Mouse (Mus musculus): ENCODE data around the gene Srgn.

Gene Srgn

DNA sequence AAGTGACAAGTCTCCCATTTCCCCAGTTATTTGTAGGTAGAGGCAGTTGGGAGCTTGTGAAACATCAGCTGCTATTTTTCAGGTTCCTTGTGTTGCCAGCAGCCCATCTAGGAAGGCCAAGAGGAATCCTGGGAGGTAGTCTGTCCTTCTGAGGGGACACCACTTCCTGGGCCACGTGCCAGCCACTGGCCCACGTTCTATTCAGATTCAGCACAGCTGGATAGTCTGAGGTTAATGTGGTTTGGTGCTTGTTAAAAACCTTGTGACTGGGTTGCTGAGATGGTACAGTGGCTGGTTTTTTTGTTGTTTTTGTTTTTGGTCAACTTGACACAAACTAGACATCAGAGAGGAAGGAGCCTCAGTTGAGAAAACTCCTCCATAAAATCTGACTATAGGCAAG lies 5.6 kb upstream of the Srgn start:
- in situ Hi-C loops (cut with MboI; ENCODE audit: low pct_unique_long_range_greater_than_20kb in 1 of 2, low sequenced_read_pairs in 2 of 2, unreplicated experiment in 1 of 2): no loop called here

DNA sequence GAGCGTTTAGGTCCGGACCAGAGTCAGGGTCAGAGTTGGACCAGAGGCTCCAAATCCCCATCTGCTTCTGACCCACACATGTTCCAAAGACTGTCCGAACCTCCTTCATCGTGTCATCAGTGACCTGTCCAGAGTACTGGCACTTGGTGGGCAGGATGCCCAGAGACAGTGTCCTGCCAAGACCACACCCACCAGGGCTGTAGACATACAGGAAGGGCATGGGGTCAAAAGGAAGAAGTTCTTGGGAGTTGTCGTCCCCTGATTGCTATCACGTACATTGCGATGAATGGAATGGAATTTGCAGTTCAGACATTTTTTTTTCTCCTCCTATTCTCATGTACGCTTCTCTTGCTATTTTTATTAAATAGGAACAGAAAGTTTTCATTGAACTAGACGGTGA lies 2.9 kb upstream of the Srgn start:
- in situ Hi-C loops (cut with MboI; ENCODE audit: low pct_unique_long_range_greater_than_20kb in 1 of 2, low sequenced_read_pairs in 2 of 2, unreplicated experiment in 1 of 2): no loop called here

DNA sequence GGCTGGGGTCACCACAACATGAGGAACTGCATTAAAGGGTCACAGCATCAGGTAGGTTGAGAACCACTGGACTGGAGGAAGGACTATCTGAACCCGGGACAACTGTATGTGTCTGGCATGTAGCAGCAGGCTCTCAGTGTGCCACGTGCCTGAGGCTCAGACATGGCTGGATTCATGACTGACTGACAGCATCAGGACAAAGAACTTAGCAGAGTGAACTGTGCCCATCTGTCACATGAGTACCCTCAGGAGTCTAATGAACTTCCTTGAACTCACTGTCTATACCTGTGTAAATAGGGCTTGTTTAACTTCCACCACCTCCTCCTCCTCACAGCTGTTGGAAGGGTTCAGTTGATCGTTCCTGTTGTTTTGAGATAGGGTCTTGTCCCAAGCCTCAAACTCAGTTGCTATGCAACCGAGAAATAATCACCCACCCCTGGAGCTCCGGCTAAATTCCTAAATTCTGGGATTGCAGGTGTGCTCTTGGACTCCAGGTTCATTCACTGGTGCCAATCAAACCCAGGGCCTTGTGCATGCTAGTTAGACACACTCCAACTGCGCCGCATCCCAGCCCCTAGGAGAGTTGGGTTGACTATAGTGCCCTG lies 4.8 kb downstream of the Srgn start:
- in situ Hi-C loops (cut with MboI; ENCODE audit: low pct_unique_long_range_greater_than_20kb in 1 of 2, low sequenced_read_pairs in 2 of 2, unreplicated experiment in 1 of 2): no loop called here

DNA sequence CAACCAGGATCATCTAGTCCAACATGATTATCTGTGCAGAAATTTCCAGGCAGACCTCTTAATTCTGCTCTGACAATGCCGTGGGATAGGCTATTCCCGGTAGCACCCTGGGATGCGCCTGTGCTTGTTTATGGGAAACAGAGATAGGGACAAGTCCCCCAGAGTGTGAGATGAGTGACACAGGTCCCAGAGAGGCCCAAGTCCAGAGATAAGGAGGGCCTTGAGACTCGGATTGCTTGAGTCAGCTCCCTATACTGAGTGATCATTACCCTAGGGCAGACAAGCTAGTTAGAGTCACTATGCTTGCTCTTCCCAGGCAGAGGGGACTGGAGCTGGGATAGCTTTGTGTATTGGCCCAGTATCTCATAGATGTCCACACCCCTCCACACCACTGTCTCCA lies 5.5 kb downstream of the Srgn start:
- in situ Hi-C loops (cut with MboI; ENCODE audit: low pct_unique_long_range_greater_than_20kb in 1 of 2, low sequenced_read_pairs in 2 of 2, unreplicated experiment in 1 of 2): no loop called here

DNA sequence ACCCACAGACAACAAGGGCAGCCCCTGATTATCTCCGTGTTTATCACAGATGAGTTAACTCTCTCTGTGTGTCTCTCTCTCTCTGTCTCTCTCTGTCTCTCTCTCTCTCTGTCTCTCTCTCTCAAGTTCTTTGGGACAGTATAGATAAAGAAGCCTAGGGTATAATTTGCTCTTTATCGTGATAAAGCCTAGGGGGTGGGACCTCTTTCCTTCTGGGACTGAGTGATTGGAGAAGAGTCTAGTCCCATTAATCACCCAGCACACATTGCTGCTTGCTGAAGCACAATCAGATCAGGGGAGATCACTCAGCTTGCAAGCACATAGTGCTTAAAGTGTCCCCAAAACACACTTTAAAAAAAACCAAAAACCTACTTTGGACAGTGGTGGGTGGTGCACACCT lies 6.3 kb downstream of the Srgn start:
- in situ Hi-C loops (cut with MboI; ENCODE audit: low pct_unique_long_range_greater_than_20kb in 1 of 2, low sequenced_read_pairs in 2 of 2, unreplicated experiment in 1 of 2): no loop called here

DNA sequence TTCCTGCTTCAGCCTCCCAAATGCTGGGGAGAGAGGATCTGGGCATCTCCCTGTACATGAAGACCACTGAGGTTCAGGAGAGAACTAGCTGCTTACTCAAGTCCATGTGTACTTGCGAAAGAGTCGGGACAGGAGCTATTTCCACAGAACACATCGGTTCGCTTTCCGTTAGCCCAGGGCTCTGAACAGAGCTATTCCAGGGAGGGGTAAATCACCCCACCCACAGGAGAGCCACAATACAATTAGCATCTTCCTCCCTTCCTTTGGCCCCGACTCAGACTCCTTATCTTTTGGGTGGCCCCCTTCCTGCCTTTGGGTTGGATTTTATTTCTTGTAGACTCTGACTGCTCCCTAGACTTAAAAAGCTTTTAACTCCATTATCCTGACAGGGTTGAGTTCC lies 9.7 kb downstream of the Srgn start:
- in situ Hi-C loops (cut with MboI; ENCODE audit: low pct_unique_long_range_greater_than_20kb in 1 of 2, low sequenced_read_pairs in 2 of 2, unreplicated experiment in 1 of 2): no loop called here

DNA sequence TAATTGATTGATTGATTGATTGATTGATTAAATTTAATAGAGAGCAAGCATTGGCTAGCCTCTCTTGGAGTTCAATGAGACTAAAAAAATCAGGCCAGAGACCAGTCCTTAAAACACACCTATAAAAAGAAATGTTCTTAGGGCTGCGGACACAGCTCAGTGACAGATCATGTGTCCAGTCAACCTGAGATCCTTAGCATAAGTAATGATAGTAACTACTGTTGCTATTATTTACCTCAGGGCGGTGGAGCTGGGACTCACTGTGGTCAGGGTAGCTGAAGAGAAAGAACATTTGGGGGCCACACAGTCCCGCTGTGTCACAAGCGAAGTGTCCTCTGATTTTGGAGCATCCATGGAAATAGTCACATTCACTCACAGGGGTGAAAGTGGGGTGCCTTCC lies 14.4 kb downstream of the Srgn start:
- in situ Hi-C loops (cut with MboI; ENCODE audit: low pct_unique_long_range_greater_than_20kb in 1 of 2, low sequenced_read_pairs in 2 of 2, unreplicated experiment in 1 of 2): no loop called here

DNA sequence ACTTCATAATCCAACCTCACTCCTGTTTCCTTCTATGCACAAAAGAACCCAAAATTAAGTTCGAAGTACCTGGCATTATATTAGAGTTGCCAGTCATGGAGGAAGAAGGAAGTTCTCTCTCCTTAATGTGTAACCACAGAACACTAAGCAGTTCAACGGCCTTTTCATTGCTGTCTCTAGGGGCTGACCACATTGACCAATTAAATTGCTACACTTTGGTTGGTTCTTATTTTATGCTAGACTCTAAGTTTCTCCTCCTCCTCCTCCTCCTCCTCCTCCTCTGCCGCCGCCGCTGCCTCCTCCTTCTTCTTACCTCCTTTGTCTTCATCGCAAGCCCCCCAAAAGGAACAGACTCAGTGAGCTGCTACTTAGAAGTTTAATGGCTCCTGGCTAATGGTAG lies 15.7 kb downstream of the Srgn start:
- in situ Hi-C loops (cut with MboI; ENCODE audit: low pct_unique_long_range_greater_than_20kb in 1 of 2, low sequenced_read_pairs in 2 of 2, unreplicated experiment in 1 of 2): no loop called here

DNA sequence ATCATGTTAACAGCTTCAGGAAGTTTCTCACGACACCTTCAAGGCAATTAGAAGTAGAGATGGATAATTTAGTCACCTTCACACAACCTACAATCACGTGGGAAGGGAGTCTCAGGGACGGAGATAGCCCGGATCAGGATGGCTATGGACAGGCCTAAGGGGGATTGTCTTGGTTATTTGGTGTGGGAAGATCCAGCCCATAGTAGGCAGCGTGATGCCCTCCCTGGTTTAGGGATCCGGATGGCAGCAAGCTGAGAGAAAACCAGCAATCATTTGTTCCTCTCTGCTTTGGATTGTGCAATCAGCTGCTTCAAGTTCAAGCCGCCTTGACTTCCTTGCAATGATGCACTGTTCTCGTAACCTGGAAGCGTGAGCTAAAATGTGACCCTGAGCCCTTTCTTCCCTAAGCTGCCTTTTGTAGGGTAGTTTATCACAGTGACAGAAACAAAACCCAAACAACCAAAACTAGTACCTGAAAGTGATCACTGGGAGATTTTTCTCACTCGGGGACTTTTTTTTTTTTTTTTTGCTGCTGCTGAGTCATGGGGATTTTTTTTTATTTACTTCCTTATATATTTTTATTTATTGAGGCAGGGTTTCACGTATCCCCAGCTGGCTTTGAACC lies 18.1 kb downstream of the Srgn start:
- in situ Hi-C loops (cut with MboI; ENCODE audit: low pct_unique_long_range_greater_than_20kb in 1 of 2, low sequenced_read_pairs in 2 of 2, unreplicated experiment in 1 of 2): loop anchor here in 1 of 2 experiments (10.0 kb wide), 1 partner anchor 46 kb away; no protein-coding TSS in a partner anchor

DNA sequence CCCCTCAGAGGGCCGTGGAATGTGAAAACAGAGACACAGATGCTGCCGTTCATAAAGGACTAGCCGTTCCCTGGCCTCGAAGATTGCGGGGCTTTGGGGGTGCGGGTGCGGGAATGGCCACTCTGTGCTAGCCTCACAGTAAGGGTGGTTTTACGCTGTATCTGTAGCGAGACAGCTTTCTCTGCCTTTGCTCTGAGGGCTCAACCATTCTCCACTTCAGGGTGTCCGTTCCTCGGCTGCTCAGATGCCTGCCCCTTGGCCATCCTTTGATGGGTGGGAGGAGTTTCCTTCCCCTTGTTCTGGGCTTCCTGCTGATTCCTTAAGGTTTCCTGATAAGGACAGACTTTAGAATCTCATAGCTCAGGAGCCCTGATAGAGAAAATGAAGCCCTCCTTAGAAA lies 18.8 kb downstream of the Srgn start:
- in situ Hi-C loops (cut with MboI; ENCODE audit: low pct_unique_long_range_greater_than_20kb in 1 of 2, low sequenced_read_pairs in 2 of 2, unreplicated experiment in 1 of 2): loop anchor here in 1 of 2 experiments (10.0 kb wide), 1 partner anchor 46 kb away; no protein-coding TSS in a partner anchor

DNA sequence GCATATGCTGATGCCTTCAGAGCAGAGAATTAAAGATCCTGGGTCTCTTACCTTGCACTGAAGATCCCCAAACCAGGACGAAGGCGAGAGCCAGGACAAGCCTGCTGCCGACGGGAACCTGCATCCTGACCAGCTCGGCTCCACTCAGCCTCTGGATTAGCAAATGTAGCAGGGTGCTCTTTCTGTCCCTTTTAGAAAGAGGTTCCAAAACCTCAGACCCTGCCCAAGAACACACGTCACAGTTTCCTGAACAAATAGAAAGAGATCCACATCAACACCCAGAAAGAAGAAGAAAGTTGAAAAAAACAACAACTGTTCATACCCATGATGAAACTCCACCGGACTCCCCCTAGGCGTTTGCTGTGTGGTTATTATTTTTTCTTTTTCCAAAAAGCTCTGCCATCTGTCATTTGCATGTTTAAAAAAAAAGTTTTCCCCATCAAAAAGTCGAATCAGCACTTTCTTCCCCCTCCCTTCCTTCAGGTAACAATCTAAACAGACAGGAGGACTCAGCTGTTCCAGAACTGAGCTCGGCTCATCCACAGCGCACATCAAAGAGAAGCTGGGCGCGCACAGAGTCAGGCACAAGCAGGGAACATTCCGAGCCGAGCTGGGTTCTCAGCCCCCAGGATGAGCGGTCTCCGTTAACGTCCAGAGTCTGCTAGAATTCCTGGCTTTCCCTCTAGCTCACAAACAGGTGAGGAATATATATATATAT lies 19.5 kb downstream of the Srgn start:
- in situ Hi-C loops (cut with MboI; ENCODE audit: low pct_unique_long_range_greater_than_20kb in 1 of 2, low sequenced_read_pairs in 2 of 2, unreplicated experiment in 1 of 2): loop anchor here in 1 of 2 experiments (10.0 kb wide), 1 partner anchor 47 kb away; no protein-coding TSS in a partner anchor

DNA sequence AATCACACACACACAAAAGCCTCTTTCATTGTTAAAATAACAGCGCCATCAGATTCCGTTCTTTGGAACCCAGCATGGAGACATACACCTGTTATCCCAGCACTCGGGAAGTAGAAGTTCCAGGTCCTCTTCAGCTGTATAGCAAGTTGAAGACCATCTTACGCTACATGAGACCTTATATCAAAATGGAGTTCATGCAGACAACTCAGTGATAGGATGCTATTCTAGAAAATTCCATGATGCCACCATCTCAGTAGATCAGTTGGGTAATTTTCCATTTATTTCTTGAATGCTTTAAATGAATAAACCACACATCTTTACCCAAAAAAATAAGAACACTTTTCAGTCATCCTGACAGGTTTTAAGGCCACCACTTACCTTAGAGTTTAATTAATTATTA lies 20.2 kb downstream of the Srgn start:
- in situ Hi-C loops (cut with MboI; ENCODE audit: low pct_unique_long_range_greater_than_20kb in 1 of 2, low sequenced_read_pairs in 2 of 2, unreplicated experiment in 1 of 2): loop anchor here in 1 of 2 experiments (10.0 kb wide), 1 partner anchor 48 kb away; no protein-coding TSS in a partner anchor

DNA sequence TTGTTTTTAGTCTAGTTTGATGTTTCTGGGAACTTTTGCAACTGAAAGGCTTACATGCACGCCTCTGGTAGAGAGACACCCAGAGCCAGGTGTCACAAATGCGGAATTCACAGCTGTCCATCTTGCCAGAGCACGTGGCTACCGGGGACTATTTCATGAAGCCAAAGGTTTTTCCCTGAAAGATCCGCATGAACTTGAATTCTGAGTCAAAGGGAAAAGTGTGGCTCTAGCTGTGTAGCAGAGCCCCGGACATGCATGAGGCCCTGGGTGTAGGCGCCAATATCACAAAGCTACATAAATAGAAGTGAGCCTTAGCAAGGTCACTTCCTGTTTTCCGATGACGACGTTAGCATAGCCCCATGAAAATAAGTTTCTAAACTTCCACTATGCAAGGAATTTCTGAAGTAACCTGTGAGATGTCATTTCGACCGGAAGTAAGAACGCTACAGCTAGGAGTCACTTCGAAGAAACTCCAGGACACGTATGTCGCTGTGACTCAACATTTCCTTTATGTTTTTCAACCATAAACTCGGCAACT lies 21.2 kb downstream of the Srgn start:
- in situ Hi-C loops (cut with MboI; ENCODE audit: low pct_unique_long_range_greater_than_20kb in 1 of 2, low sequenced_read_pairs in 2 of 2, unreplicated experiment in 1 of 2): loop anchor here in 1 of 2 experiments (10.0 kb wide), 1 partner anchor 49 kb away; no protein-coding TSS in a partner anchor

DNA sequence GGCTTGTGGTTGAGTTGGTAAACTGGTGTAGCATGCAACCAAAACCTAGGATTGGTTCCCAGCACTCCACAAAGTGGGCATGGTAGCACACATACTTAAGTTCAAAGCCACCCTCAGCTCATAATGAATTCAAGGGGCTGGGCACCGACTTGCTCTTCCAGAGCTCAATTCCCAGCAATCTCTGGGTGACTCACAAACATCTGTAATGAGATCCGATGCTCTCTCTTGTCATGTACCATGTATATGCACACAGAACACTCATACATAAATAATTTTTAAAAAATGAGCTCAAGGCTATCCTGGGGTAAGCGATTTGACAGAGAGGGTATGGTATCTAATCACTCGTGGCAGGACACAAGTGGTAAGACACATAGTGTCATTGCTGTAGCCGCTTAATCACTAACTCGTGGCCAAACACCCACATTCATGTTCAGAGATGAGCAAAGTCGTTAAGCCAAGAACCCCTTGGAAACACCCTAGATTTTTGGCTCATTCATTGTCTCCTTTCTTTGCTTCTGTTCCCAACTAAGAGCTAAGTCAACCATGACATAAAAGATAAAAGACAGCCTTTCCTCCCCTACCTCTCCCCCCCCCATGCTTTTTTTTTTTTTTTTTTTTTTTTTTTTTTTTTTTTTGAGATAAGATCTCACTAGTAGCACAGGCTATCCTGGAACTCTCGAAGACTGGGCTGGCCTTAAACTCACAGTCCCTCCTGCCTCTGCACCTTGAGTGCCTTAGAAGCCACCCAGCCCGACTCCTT lies 21.8 kb downstream of the Srgn start:
- in situ Hi-C loops (cut with MboI; ENCODE audit: low pct_unique_long_range_greater_than_20kb in 1 of 2, low sequenced_read_pairs in 2 of 2, unreplicated experiment in 1 of 2): loop anchor here in 1 of 2 experiments (10.0 kb wide), 1 partner anchor 49 kb away; no protein-coding TSS in a partner anchor

DNA sequence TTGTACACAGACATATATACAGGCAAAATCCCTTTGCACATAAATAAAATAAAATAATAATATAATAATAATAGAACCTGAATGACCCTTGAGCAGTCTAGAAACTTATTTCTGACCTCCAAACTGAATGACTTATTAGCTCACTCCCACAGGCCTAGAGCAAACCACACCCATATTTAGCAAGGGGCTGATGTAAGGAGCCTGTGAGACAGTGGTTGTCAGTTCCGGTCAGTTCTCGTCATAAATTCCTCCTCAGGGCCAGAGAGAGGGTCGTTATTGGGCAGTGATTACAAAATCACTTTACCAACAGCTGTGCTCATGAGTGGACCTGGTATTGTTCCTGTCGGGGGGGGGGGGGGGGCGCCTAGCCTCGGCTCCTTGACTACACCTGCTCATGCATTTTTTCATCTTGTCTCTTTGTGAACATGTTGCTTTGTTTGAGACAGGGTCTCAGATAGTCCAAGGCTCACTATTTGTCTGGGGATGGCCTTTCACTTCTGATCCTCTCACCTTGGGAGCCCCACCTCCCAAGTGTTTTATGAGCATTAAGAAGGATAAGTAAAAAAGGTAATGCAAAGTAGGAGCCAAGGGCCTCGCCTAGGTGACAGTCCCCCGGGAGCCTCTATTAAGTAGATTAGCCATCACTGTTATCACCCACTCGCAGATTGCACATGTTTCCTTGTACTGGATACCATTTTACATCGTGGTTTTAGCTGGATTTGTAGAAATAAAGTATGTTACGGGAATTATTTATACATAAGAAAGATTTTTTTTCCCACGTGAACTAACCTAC lies 23.2 kb downstream of the Srgn start:
- in situ Hi-C loops (cut with MboI; ENCODE audit: low pct_unique_long_range_greater_than_20kb in 1 of 2, low sequenced_read_pairs in 2 of 2, unreplicated experiment in 1 of 2): loop anchor here (5.0 to 10.0 kb wide), 2 partner anchors 48 to 51 kb away; no protein-coding TSS in a partner anchor

DNA sequence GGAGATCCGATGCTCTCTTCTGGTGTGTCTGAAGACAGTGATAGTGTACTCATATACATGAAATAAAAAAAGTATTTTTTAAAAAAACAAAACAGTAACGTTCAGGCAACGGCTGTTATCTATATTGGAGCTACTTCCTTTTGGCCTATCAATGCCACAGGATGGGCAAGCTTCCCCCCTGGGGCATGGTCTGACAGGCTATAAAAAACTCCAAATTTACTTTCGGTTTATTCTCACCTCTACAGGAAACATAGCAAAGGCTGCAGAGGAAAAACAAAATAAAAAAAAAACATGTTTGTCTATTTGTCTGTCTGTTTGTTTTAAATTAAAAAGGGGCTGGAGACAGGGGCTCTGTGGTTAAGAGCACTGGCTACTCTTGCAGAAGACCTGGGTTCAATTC lies 23.9 kb downstream of the Srgn start:
- in situ Hi-C loops (cut with MboI; ENCODE audit: low pct_unique_long_range_greater_than_20kb in 1 of 2, low sequenced_read_pairs in 2 of 2, unreplicated experiment in 1 of 2): loop anchor here (5.0 to 10.0 kb wide), 2 partner anchors 49 to 51 kb away; no protein-coding TSS in a partner anchor

DNA sequence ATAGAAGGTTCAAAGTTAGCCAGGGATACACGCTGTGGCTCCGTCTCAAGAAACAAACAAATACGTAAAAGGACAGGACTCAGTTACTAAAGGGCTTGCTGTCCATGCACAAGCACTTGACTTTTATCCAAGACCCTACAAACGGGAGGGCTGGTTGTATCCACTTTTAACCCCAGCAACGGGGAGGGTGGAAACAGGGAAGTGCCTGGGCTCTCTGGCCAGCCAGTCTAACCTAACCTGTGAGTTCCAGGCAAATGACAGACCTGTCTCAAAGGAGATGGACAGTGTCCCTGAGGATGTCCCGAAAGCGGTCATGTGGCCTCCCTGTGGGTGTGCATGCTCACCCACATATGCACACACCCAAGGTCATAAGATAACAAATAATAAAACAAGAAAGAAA lies 25.3 kb downstream of the Srgn start:
- in situ Hi-C loops (cut with MboI; ENCODE audit: low pct_unique_long_range_greater_than_20kb in 1 of 2, low sequenced_read_pairs in 2 of 2, unreplicated experiment in 1 of 2): loop anchor here (5.0 to 10.0 kb wide), 2 partner anchors 50 to 53 kb away; no protein-coding TSS in a partner anchor

Measured in mouse embryonic stem cell (cell line).